Mouse (Mus musculus) B cell, adult 2 months (primary cell): ENCODE measurements around the gene Dmrtc1b.
"Not testable (repeated sequence)": the region's sequence is repeated elsewhere in the genome, so short reads cannot be mapped to it uniquely, and the experiment has no call there.

Experiments used
- DNase-seq, 2 experiments: peaks; one replicate each; pipeline ENCODE4 v3.0.0; 2022

Gene Dmrtc1b

GRCm38 (mm10) chrX:102707535-102707934 is at the start of gene Dmrtc1b, which contains the start of gene Gm9112:
Gene Dmrtc1b (plus strand): TSS chrX:102707865.
Gene Gm9112 (minus strand): TSS chrX:102707635.
- not testable (repeated sequence) for DNase-seq

GRCm38 (mm10) chrX:102660712-102661111 is 47.0 kb upstream of the Dmrtc1b start:
- peak; percentile 20 to 42 for DNase-seq

GRCm38 (mm10) chrX:102666641-102667040 is 41.0 kb upstream of the Dmrtc1b start:
- no peak for DNase-seq

GRCm38 (mm10) chrX:102684706-102685105 is 23.0 kb upstream of the Dmrtc1b start:
- not testable (repeated sequence) for DNase-seq

- not testable (repeated sequence) for DNase-seq
Measured at GRCm38 (mm10) chrX:102686872-102687271, 20.8 kb upstream of the Dmrtc1b start, which contains the start of gene Gm3880. Gene Gm3880 (minus strand): TSS chrX:102686972.

GRCm38 (mm10) chrX:102689252-102689651 is 18.4 kb upstream of the Dmrtc1b start:
- peak; percentile 25 to 32 for DNase-seq

- not testable (repeated sequence) for DNase-seq
Measured at GRCm38 (mm10) chrX:102700636-102701035, 7.0 kb upstream of the Dmrtc1b start.

GRCm38 (mm10) chrX:102724226-102724625 is 16.6 kb downstream of the Dmrtc1b start:
- not testable (repeated sequence) for DNase-seq
